Mouse (Mus musculus) myocyte (in vitro differentiated cells): ENCODE measurements at regions not wholly inside any gene's neighbourhood (a gene's known extent, or its start where the extent isn't known, plus 50 kb on each side); places are given as distances from the start of the nearest gene placed in this dataset.

ENCODE experiments used
- CEBPB ChIP-seq: IDR thresholded peaks from 2 replicates; pipeline ENCODE4 v1.6.1; 2011; ENCODE audit warnings: mild to moderate bottlenecking, moderate library complexity; ENCODE audit not compliant: poor library complexity, insufficient read depth, severe bottlenecking
- E2F4 ChIP-seq: IDR thresholded peaks from one replicate; pipeline ENCODE4 v1.6.1; 2011; ENCODE audit warnings: mild to moderate bottlenecking, control low read depth, moderate library complexity; ENCODE audit not compliant: insufficient read depth
- MAX ChIP-seq: IDR thresholded peaks from one replicate; pipeline ENCODE4 v1.6.1; 2011; ENCODE audit warnings: low read depth, mild to moderate bottlenecking, control low read depth
- MYOD1 ChIP-seq, 3 experiments: IDR thresholded peaks; one replicate each; pipeline ENCODE4 v1.6.1; 2011; ENCODE audit warnings: control low read depth in 2 of 3, low read depth in 2 of 3, mild to moderate bottlenecking in 2 of 3, moderate library complexity in 1 of 3; ENCODE audit not compliant: insufficient read length in 2 of 3, control insufficient read depth in 1 of 3
- POLR2A ChIP-seq: IDR thresholded peaks from one replicate; pipeline ENCODE4 v1.6.1; 2011; ENCODE audit warnings: low read depth, mild to moderate bottlenecking, control low read depth, moderate library complexity; ENCODE audit not compliant: insufficient read length
- POLR2AphosphoS2 ChIP-seq: IDR thresholded peaks from one replicate; pipeline ENCODE4 v1.6.1; 2011; ENCODE audit warnings: low read depth, control low read depth; ENCODE audit not compliant: insufficient read length
- REST ChIP-seq: IDR thresholded peaks from one replicate; pipeline ENCODE4 v1.6.1; 2011; ENCODE audit warnings: mild to moderate bottlenecking, control low read depth, moderate library complexity; ENCODE audit not compliant: insufficient read depth, insufficient read length
- SRF ChIP-seq: IDR thresholded peaks from one replicate; pipeline ENCODE4 v1.6.1; 2011; ENCODE audit warnings: low read depth; ENCODE audit not compliant: control insufficient read depth, insufficient read length
- TCF12 ChIP-seq: IDR thresholded peaks from one replicate; pipeline ENCODE4 v1.6.1; 2011; ENCODE audit warnings: mild to moderate bottlenecking, control low read depth; ENCODE audit not compliant: poor library complexity, insufficient read depth, severe bottlenecking
- TCF3 ChIP-seq: IDR thresholded peaks from one replicate; pipeline ENCODE4 v1.6.1; 2011; ENCODE audit warnings: low read depth, control low read depth; ENCODE audit not compliant: insufficient read length
- USF1 ChIP-seq: IDR thresholded peaks from one replicate; pipeline ENCODE4 v1.6.1; 2011; ENCODE audit warnings: low read depth, mild to moderate bottlenecking, control low read depth, moderate library complexity

- TF ChIP-seq SRF: no peak
- TF ChIP-seq USF1: no peak
- no peak for TF ChIP-seq POLR2A
- no peak for TF ChIP-seq MAX
- TF ChIP-seq POLR2AphosphoS2: no peak
- no peak for TF ChIP-seq TCF3
- no peak for TF ChIP-seq CEBPB
- no peak for TF ChIP-seq TCF12
- no peak for TF ChIP-seq E2F4
- TF ChIP-seq REST: no peak
- TF ChIP-seq MYOD1 (IDR thresholded peaks at IDR 0.05; ENCODE audit: control insufficient read depth in 1 of 3, insufficient read length in 2 of 3, low read depth in 2 of 3): no peak
Observed at GRCm38 (mm10) chr3:91263540-91263939, 172.9 kb upstream of the 9130204L05Rik start.
